ENCODE assay signal across 8 mouse cellular contexts in genomic region chr11:102061236-102061940, GRCm38 (mm10). TPM values are rescaled to one million over a fixed set of nuclear protein-coding genes. Genes with fewer than 3 reads are reported as not detected.
DNase-seq lines count a peak whose midpoint lies in the region; ATAC-seq lines count a peak whose summit lies in the region.

No protein-coding gene starts in this region.

- peaks cover 59% of the 10 kb centered on the region for H3K36me3 ChIP-seq in hindbrain, embryonic 13.5 days

- H3K4me2 ChIP-seq in hindbrain, embryonic 13.5 days, result peak overlapping the region; percentile 72

- no peaks in the 10 kb centered on the region for H3K9me3 ChIP-seq in hindbrain, embryonic 13.5 days

- peak overlapping the region; percentile 41 for H3K4me3 ChIP-seq in hindbrain, embryonic 13.5 days

- peaks cover 8% of the 10 kb centered on the region for H3K4me1 ChIP-seq in hindbrain, embryonic 13.5 days (replicated peaks)

- H3K27me3 ChIP-seq in hindbrain, embryonic 13.5 days, result peaks cover 19% of the 10 kb centered on the region

- peak; percentile 65 for ATAC-seq in hindbrain, embryonic 13.5 days (ENCODE audit: low FRiP score)

- H3K27ac ChIP-seq in hindbrain, embryonic 13.5 days, result no peak overlapping the region

- 4% methylated on average over 23 of the region's 23 CpGs for WGBS in hindbrain, embryonic 13.5 days

- peak; percentile 65 for DNase-seq in MN1 (ENCODE audit: low spot score)
- peak; percentile 89 to 91 for DNase-seq in cerebellum, postnatal 10 days
- DNase-seq in frontal cortex, postnatal 14 days (ENCODE audit: low spot score in 2 of 2), result peak; percentile 66 to 76
- peak; percentile 81 to 89 for DNase-seq in layer of hippocampus, postnatal 14 days (ENCODE audit: low spot score in 2 of 2)
- DNase-seq in lung, postnatal 10 days, result peak; percentile 85
- DNase-seq in ovary, postnatal 36 days (ENCODE audit: low spot score), result peak; percentile 71
- peak; percentile 64 for DNase-seq in thymus, postnatal 14 days

- H3K9ac ChIP-seq in hindbrain, embryonic 13.5 days, result peak overlapping the region; percentile 72

RNA-seq across cellular contexts. Expression of gene Cd300lg, which starts 20.1 kb away (rescaled TPM):
- polyA plus RNA-seq in hindbrain, embryonic 13.5 days (2015; fragmentation: Nextera tagmentation; extraction: Ambion mirVana), result 0.38 and 0.53 TPM in 2 replicates
- under 1 TPM; 0.24 to 0.32 TPM for total RNA-seq in layer of hippocampus, postnatal 14 days (2021)

RNA-seq across cellular contexts. Expression of gene Mpp2, which starts 26.9 kb away (rescaled TPM):
- 24.1 and 24.9 TPM in 2 replicates for polyA plus RNA-seq in hindbrain, embryonic 13.5 days (2015; fragmentation: Nextera tagmentation; extraction: Ambion mirVana)
- total RNA-seq in layer of hippocampus, postnatal 14 days (2021), result 100 to 1,000 TPM; 139 to 144 TPM

RNA-seq across cellular contexts. Expression of gene Mpp3, which starts 33.1 kb away (rescaled TPM):
- 43.5 and 45.9 TPM in 2 replicates for polyA plus RNA-seq in hindbrain, embryonic 13.5 days (2015; fragmentation: Nextera tagmentation; extraction: Ambion mirVana)
- total RNA-seq in layer of hippocampus, postnatal 14 days (2021), result 10 to 100 TPM; 87.4 to 93.8 TPM

RNA-seq across cellular contexts. Expression of gene Ppy, which starts 39.7 kb away (rescaled TPM):
- not detected in 2 replicates for polyA plus RNA-seq in hindbrain, embryonic 13.5 days (2015; fragmentation: Nextera tagmentation; extraction: Ambion mirVana)
- total RNA-seq in layer of hippocampus, postnatal 14 days (2021), result not detected

RNA-seq across cellular contexts. Expression of gene Pyy, which starts 46.2 kb away (rescaled TPM):
- 3.3 and 7.5 TPM in 2 replicates for polyA plus RNA-seq in hindbrain, embryonic 13.5 days (2015; fragmentation: Nextera tagmentation; extraction: Ambion mirVana)
- not detected for total RNA-seq in layer of hippocampus, postnatal 14 days (2021)
